Mouse (Mus musculus) urinary bladder, postnatal 10 days (tissue): ENCODE results near the gene Gtf2f2.

Source experiments
- DNase-seq: peaks from one replicate; pipeline ENCODE4 v3.0.0; 2022; ENCODE audit warnings: low spot score

Gtf2f2 gene

DNA sequence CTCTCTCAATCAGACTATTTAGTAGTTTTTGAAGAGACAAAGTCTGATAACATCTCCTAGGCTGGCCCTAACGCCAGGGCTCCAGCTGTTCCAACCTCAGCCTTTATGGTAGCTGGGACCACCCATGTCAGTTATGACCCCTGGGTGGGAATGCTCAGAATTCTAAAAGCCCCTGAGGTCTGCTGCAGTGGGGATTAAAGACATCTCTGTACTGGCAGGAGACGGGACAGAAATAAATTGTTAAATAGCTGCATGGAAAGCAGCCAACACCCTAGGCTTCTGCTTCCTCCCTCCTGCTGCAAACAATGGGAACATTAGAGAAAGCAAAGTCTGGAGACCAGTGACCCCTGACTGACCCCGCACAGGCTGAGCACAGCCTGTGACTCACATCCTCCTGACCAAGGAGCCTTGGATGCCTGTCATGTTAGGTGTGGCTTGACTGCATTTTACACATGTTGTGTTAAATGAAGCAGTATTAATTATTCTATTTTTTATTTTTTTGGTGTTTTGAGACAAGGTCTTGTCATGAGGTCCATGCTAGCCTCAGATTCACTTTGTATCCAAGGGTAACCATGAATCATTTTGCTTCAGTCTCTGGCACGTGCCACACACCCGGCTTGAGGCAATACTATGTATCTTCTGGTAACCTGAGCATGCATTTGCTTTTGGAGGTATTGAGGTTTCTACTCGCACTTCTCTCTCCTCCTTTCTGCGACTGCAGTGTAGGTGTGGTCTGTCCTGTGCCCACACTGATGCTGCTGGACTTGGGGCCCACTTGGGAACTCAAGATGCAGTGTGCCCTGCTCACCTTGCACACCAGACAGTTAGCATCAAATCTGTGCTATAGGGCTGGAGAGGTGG lies 146.9 kb downstream of the Gtf2f2 start:
- DNase-seq, result no peak

DNA sequence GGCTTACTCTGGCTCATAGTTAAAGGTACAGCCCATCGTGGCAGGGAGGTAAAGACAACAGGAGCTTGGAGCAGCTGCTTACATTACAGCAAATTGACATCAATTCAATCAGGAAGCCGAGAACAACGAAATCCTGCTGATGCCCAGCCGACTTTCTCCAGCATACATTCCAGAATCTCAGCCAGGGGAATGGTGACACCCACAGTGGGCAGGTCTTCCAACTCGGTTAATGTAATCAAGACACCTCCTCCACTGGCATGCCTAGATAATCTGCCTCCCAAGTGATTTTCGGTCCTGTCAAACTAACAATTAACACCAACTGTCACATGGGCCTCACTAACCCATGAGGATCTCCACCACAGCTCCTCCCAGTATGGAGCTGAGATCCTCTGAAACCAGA lies 148.0 kb downstream of the Gtf2f2 start:
- DNase-seq, result no peak

- DNase-seq, result no peak
Observed at GRCm38 (mm10) chr14:75859619-75860018, 151.0 kb downstream of the Gtf2f2 start.

DNA sequence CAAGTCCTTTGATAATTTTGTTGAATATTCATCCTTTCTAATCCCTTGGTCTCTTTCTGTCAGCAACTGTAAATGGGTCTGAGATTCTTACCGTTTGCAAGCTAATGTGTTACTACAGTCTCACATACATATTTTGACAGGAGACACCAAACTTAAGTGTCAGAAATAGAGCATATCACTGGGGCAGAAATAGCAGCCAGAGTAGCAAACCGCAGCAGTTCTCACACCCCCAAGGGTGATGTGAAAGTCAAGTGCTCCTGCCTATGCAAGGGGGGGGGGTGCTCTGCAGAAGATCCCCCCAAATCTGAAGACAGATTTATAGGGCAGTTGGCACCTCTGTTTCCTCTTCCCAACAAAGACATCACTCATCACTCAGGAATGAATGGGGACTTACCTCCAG lies 152.5 kb downstream of the Gtf2f2 start:
- DNase-seq, result no peak

DNA sequence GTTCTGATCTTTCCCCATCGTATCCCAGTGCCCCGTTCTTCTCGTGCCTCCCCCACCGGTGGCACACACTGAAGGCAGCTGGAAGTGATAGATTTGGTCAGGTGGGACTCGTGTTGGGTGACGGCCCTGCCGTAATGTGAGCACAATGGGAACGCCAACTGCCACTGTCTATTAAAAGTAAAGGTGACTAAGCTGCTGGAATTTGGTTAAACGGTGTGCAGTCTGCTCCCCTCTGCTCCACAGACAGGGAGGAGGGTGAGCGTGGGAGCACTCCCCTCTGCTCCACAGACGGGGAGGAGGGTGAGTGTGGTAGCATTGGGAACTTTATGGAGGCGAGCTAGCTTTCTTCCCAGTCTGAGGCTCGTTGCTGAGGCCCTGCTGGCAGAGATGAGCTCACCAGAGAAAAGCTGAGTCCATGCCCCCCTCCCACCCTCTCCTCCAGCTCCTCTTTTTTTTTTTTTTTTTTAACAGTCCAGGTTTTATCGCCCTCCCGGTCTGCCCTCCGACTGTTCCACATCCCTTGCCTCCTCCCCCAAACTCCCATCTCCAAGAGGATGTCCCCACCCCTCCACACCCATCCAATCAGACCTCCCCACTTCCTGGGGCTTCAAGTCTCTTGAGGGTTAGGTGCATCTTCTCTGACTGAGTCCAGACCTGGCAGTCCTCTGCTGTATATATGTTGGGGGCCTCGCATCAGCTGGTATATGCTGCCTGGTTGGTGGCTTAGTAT lies 155.2 kb downstream of the Gtf2f2 start:
- DNase-seq, result no peak

DNA sequence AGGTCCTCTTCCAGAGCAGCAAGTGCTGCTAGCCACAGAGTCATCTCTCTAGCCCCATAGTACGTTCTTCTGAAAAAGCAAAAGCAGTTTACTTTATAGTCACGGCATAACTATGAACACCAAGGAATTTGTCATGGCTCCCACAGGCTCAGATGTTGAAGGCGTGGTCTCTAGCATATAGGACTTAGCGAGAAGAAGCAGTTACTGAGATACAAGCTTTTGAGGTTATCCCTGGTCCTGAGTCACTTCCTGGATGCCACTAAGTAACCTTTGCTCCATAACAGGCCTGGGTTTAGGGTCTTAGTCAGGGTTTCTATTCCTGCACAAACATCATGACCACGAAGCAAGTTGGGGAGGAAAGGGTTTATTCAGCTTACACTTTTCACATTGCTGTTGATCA lies 158.6 kb downstream of the Gtf2f2 start:
- no peak for DNase-seq

DNA sequence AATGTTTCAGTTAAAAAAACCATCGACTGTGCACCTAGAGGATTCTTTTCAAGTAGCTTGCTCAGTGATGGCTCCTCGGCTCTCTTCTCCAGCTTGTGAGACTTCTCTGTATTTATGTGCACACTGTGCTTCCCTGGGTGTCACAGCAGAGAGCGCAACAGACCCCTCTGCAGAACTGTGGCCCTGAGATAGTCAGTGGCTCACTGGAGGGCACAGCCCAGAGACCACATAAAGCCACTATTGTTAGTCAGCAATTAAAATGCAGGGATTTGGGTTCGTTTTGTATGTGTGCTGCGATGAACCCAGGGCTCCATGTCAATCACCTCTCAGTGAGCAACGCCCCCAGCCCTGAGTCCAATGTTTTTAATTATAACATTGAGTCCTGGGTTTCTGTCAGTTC lies 159.8 kb downstream of the Gtf2f2 start:
- DNase-seq, result no peak

- DNase-seq, result no peak
Observed at GRCm38 (mm10) chr14:75849842-75850568, 160.7 kb downstream of the Gtf2f2 start.

GRCm38 (mm10) chr14:75849236-75849635 lies 161.4 kb downstream of the Gtf2f2 start:
- DNase-seq, result no peak

- no peak for DNase-seq
Observed at GRCm38 (mm10) chr14:75848482-75848881, 162.2 kb downstream of the Gtf2f2 start.

GRCm38 (mm10) chr14:75847669-75848068 lies 163.0 kb downstream of the Gtf2f2 start:
- no peak for DNase-seq
